Mouse (Mus musculus) liver, embryonic 16.5 days (tissue): ENCODE data around the gene C5ar1. TPM values are rescaled to one million over a fixed set of nuclear protein-coding genes. Genes with fewer than 3 reads are reported as not detected.
"Not testable (repeated sequence)": the region's sequence is repeated elsewhere in the genome, so short reads cannot be mapped to it uniquely, and the experiment has no call there.

Experiments used
- ATAC-seq: fragments of 200-750 bp; cut with Nextera tagmentation; 2 replicates; pipeline ENCODE4 v1.8.0; 2017; ENCODE audit warnings: low read depth, mild to moderate bottlenecking, moderate number of reproducible peaks, moderate library complexity
- H3K27ac ChIP-seq: fragments of 300-500 bp; sonication (generic); 2 replicates; pipeline ENCODE4 v1.5.1; 2014; ENCODE audit warnings: mild to moderate bottlenecking, low read length
- H3K27me3 ChIP-seq: fragments of 300-500 bp; sonication (generic); 2 replicates; pipeline ENCODE4 v1.6.1; 2014; ENCODE audit warnings: low read depth, low read length, mixed read lengths; ENCODE audit not compliant: control insufficient read depth, insufficient read depth
- H3K36me3 ChIP-seq: fragments of 300-500 bp; sonication (generic); 2 replicates; pipeline ENCODE4 v1.6.1; 2014; ENCODE audit warnings: mild to moderate bottlenecking; ENCODE audit not compliant: control insufficient read depth, insufficient read depth
- H3K4me1 ChIP-seq: fragments of 300-500 bp; sonication (generic); 2 replicates; pipeline ENCODE4 v1.6.1; 2014; ENCODE audit warnings: low read depth, low read length, mixed read lengths; ENCODE audit not compliant: control insufficient read depth
- H3K4me2 ChIP-seq: fragments of 300-500 bp; sonication (generic); 2 replicates; pipeline ENCODE4 v1.6.1; 2014; ENCODE audit warnings: low read depth, low read length, mixed read lengths
- H3K4me3 ChIP-seq: fragments of 300-500 bp; sonication (generic); 2 replicates; pipeline ENCODE4 v1.5.1; 2014; ENCODE audit warnings: low read depth, mild to moderate bottlenecking, low read length
- H3K9ac ChIP-seq: fragments of 300-500 bp; sonication (generic); 2 replicates; pipeline ENCODE4 v1.6.1; 2014; ENCODE audit warnings: low read depth, low read length
- H3K9me3 ChIP-seq: fragments of 300-500 bp; sonication (generic); replicated peaks from 2 replicates; pipeline ENCODE4 v1.6.1; 2016; ENCODE audit warnings: low read length; ENCODE audit not compliant: control insufficient read depth
- WGBS: fragments of 180-500 bp; shearing (Covaris S2); extraction: QIAGEN DNeasy Blood & Tissue Kit; methylation state at CpG from one replicate; pipeline ENCODE4 v1.1.7; 2014; ENCODE audit not compliant: insufficient replicate concordance; 5-methylcytosine and 5-hydroxymethylcytosine counted together
- polyA plus RNA-seq: library from polyadenylated mRNA; unstranded; fragments of >200 nt; fragmentation: Nextera tagmentation; extraction: Ambion mirVana; gene quantifications from 2 replicates; pipeline ENCODE4 v1.2.1, GENCODE M21; 2015

The C5ar1 gene
- polyA plus RNA-seq, 1 experiment from 2014 or later = 4.6 TPM

DNA sequence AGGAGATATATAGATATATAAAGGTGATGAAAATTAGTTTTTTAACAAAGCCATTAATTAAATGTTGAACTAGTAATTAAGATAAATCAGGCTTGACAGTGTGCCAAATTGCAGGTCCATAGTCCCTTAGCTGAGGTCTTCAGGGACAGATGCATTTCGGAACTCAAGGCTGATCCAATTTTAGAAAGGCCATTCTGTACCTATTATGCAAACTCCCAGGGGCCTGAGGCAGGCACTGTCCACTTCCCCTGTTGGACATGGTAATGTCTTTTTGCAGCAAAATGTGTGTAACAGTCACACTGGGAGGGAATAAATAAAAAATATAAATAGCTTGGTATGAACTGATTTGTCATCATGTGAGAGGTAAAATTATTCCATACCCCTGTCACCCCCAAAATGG, 11.8 kb upstream of the C5ar1 start:
- no peak for ATAC-seq
- 64% methylated on average over 1 of the region's 1 CpGs for WGBS
- peaks cover 33% of the 10 kb centered on the region for H3K4me1 ChIP-seq
- H3K9ac ChIP-seq = no peak overlapping the region
- no peak overlapping the region for H3K27ac ChIP-seq
- no peak overlapping the region for H3K4me2 ChIP-seq
- no peaks in the 10 kb centered on the region for H3K27me3 ChIP-seq
- H3K4me3 ChIP-seq = no peak overlapping the region
- H3K9me3 ChIP-seq = no peaks in the 10 kb centered on the region
- H3K36me3 ChIP-seq = no peaks in the 10 kb centered on the region; the same call in 1 of the 2 replicates

DNA sequence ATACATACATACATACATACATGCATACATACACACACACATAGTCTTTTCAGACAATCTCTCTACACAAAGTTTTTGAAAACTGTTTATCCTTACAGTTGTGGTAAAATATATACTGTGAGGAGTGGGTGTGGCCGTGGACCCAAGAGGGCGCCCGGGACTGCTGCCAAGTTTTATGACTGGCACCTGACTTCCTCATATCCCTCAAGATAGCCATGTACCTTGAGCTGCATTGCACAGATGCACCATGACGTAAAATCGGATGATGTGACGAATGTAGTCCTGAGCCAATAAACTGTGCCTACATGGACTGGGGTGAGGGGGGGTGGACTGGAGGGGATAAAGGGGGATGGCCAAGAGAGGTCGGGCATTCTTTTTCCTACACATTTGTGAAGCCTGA, 7.3 kb upstream of the C5ar1 start:
- H3K27ac ChIP-seq, H3K4me2 ChIP-seq, H3K36me3 ChIP-seq, H3K4me3 ChIP-seq, H3K9me3 ChIP-seq, H3K9ac ChIP-seq, ATAC-seq, H3K27me3 ChIP-seq, H3K4me1 ChIP-seq: not testable (repeated sequence)
- WGBS = 56% methylated on average over 7 of the region's 7 CpGs

DNA sequence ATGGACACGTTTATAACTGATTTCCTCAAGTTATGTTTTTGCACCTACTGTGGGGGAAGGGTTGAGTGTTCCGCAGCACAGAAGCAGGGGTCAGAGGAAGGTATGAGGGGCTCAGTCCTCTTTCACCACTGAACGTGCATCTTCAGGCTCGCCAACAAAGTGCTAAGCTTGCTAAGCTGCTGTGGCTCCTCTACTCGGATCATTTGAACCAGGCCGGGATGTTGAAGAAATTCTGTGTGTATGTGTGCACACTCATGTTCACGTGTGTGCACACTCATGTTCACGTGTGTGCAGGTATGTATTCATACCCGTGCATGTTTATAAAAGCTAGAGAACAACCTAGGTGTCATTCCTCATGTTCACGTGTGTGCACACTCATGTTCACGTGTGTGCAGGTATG, 6.5 kb upstream of the C5ar1 start:
- no peak overlapping the region for H3K9ac ChIP-seq
- WGBS = 73% methylated on average over 11 of the region's 11 CpGs
- H3K4me3 ChIP-seq = no peak overlapping the region
- H3K4me1 ChIP-seq = no peaks in the 10 kb centered on the region
- H3K9me3 ChIP-seq = no peaks in the 10 kb centered on the region
- no peak overlapping the region for H3K4me2 ChIP-seq
- no peaks in the 10 kb centered on the region for H3K27me3 ChIP-seq
- H3K36me3 ChIP-seq = no peaks in the 10 kb centered on the region
- ATAC-seq = no peak
- no peak overlapping the region for H3K27ac ChIP-seq

DNA sequence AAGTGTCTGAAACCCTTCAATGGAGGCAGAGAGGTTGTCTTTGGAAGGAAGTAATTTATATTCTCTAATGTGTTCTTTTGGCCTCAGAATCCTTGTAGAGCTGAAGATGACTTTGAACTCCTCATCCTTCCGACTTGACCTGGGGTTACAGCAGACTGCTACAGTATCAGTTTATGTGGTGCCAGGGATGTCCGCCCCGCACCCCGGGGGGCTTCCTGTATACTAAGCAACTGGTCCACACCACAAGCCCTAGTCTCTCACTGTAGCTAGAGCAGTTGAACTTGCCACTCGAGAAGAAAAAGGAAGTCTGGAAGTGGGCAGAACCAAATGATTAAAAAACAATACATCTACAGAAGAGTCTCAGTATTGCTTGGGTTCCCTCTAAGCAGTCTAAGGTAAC, 4.5 kb upstream of the C5ar1 start:
- 38% methylated on average over 5 of the region's 5 CpGs for WGBS
- ATAC-seq = no peak

DNA sequence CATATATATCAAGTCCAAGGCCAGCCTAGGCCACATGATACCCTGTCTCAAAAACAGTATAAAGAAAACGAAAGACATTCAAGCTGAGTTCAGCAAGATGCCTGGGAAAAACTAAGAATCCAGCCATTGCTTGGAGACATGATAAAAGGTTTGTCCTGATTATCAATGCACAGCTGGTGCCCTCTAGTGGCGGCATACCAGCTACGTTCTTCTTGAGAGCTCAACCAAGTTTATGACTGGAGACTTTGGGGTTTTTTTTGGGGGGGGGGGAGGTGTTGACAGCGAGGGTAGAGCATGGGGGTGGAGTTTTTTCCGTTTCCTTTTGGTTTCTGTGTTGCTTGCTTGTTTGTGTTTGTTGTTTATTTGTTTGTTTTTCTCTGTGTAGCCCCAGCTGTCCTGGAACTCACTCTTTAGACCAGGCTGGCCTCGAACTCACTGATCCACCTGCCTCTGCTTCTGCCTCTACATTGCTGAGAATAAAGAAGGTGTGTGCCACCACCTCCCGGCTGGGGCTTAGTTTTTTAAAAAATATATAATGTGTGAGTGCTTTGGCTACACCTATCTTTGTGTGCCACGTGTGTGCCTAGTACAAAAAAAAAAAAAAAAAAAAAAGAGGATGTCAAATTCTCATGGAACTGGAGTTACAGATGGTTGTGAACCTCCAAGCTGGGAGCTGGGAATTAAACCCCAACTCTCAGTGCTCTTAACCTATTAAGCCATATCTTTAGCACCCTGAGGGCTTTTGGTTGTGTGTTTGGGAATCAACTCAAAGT, 3.9 kb upstream of the C5ar1 start:
- H3K9me3 ChIP-seq = no peaks in the 10 kb centered on the region
- no peak overlapping the region for H3K4me2 ChIP-seq
- no peaks in the 10 kb centered on the region for H3K4me1 ChIP-seq
- WGBS = 17% methylated on average over 8 of the region's 8 CpGs
- no peak overlapping the region for H3K4me3 ChIP-seq
- H3K9ac ChIP-seq = no peak overlapping the region
- no peaks in the 10 kb centered on the region for H3K36me3 ChIP-seq
- no peak overlapping the region for H3K27ac ChIP-seq
- no peak for ATAC-seq
- H3K27me3 ChIP-seq = no peaks in the 10 kb centered on the region

More for the DNA sequence above, 4.5 kb upstream of the C5ar1 start:
- H3K36me3 ChIP-seq = no peaks in the 10 kb centered on the region
- H3K9ac ChIP-seq = no peak overlapping the region
- H3K27me3 ChIP-seq = no peaks in the 10 kb centered on the region
- H3K4me2 ChIP-seq = no peak overlapping the region
- H3K4me1 ChIP-seq = no peaks in the 10 kb centered on the region
- no peak overlapping the region for H3K27ac ChIP-seq
- no peak overlapping the region for H3K4me3 ChIP-seq
- no peaks in the 10 kb centered on the region for H3K9me3 ChIP-seq

DNA sequence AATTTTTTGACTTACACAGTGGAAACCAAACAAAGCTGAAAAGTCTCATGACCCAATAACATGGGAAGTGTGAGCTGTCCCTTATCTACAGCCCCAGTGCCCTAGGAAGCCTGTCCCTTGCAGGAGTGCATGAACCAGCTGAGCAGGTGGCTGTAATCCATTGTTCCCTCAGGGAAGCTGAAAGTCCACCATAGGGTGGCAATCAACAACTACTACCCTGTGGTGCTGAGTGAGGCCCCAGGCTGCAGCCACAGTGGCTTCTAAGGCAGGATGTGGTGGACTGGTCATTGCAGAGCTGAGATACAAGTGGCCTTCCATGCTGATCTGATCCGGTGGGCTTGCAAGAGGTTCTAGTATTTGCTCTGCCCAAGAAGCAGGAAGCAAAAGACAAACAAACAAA, 1.8 kb upstream of the C5ar1 start:
- H3K27me3 ChIP-seq = no peaks in the 10 kb centered on the region
- no peaks in the 10 kb centered on the region for H3K9me3 ChIP-seq
- ATAC-seq = peak; percentile 43; the same call in 1 of the 2 replicates
- WGBS = 10% methylated on average over 1 of the region's 1 CpGs
- no peaks in the 10 kb centered on the region for H3K36me3 ChIP-seq
- no peak overlapping the region for H3K27ac ChIP-seq
- H3K4me3 ChIP-seq = no peak overlapping the region
- H3K4me1 ChIP-seq = no peaks in the 10 kb centered on the region
- no peak overlapping the region for H3K4me2 ChIP-seq
- no peak overlapping the region for H3K9ac ChIP-seq

DNA sequence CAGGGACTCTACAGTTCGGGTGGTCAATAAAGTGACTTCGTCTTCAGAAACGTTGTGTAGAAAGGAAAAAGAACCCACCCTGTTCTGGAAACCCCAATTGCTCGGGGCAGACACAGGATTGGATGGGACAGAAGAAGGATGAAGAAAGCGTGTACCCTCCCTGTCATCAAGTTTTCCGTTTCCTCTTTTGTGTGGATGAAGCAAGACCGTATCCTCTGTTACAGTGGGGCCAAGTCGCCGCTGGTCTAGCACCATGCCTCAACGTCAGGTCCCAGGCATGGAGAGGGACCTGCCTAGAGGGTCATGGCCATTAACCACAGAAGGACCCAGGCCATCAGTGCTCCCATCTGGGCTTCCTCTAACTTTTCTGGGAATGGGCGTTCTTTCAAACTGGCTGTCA, 1.5 kb downstream of the C5ar1 start:
- no peak overlapping the region for H3K9ac ChIP-seq
- no peaks in the 10 kb centered on the region for H3K4me1 ChIP-seq
- H3K4me3 ChIP-seq = no peak overlapping the region
- H3K27ac ChIP-seq = no peak overlapping the region; the same call in 1 of the 2 replicates
- H3K27me3 ChIP-seq = no peaks in the 10 kb centered on the region
- H3K4me2 ChIP-seq = no peak overlapping the region
- no peaks in the 10 kb centered on the region for H3K9me3 ChIP-seq
- whole genome bisulfite sequencing = 50% methylated on average over 11 of the region's 11 CpGs
- ATAC-seq = peak; percentile 39; the same call in 1 of the 2 replicates
- no peaks in the 10 kb centered on the region for H3K36me3 ChIP-seq

DNA sequence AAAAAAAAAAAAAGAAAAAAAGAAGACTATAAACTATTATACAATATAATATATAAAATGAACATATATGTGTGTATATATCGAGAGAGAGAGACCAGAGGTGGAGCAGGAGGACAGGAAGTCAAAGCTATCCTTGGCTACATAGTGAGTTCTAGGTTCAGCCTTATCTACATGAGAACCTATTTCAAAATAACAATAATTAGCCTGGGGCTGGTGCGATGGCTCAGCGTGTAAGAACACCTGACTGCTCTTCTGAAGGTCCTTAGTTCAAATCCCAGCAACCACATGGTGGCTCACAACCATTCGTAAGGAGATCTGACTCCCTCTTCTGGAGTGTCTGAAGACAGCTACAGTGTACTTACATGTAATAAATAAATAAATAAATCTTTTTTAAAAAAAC, 3.4 kb downstream of the C5ar1 start:
- not testable (repeated sequence) for H3K4me3 ChIP-seq, H3K27ac ChIP-seq, H3K27me3 ChIP-seq, H3K9me3 ChIP-seq, ATAC-seq, H3K4me2 ChIP-seq, H3K36me3 ChIP-seq, H3K9ac ChIP-seq, H3K4me1 ChIP-seq
- WGBS = 66% methylated on average over 4 of the region's 4 CpGs

DNA sequence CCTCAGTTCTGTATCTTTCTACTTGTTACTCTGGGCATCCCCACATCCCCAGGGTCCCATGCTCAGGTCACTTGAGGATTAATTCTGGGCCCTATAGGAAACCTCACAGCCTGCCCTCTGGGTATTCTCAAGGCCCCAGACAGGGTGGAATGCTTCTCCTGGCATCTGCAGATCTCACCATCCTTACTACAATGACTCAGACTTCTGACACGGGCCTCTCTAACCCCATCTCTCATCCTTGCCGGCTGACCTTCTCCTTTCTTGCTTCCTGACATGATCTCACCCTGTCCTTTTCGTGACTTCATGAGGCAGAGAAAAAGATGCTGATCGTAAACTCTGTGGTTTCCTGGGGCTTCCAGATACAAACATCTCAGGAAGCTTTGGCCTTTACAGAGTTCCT, 5.1 kb downstream of the C5ar1 start:
- 11% methylated on average over 4 of the region's 4 CpGs for WGBS
- H3K27ac ChIP-seq = no peak overlapping the region
- ATAC-seq = peak; percentile 11; the same call in 1 of the 2 replicates

More for the DNA sequence above, 5.1 kb downstream of the C5ar1 start:
- Histone ChIP-seq H3K4me1 (peaks cover 4% of the 10 kb centered on the region), H3K9ac (no peak overlapping the region), H3K4me3 (no peak overlapping the region), H3K4me2 (no peak overlapping the region), H3K9me3 (no peaks in the 10 kb centered on the region), H3K27me3 (no peaks in the 10 kb centered on the region), H3K36me3 (no peaks in the 10 kb centered on the region)
